Mouse (Mus musculus) stomach, embryonic 14.5 days (tissue): ENCODE data around the gene H2afv. TPM values are rescaled to one million over a fixed set of nuclear protein-coding genes. Genes with fewer than 3 reads are reported as not detected.

Experiments used
- ATAC-seq: fragments of 200-750 bp; cut with Nextera tagmentation; 2 replicates; pipeline ENCODE4 v1.8.0; 2017; ENCODE audit warnings: low read depth, moderate TSS enrichment; ENCODE audit not compliant: insufficient number of reproducible peaks, insufficient read depth, low FRiP score
- H3K27ac ChIP-seq: fragments of 300-500 bp; sonication (generic); 2 replicates; pipeline ENCODE4 v1.5.1; 2014; ENCODE audit warnings: mild to moderate bottlenecking, low read length, moderate library complexity, mixed read lengths
- H3K27me3 ChIP-seq: fragments of 300-500 bp; sonication (generic); 2 replicates; pipeline ENCODE4 v1.6.1; 2014; ENCODE audit warnings: low read length, control low read depth, mixed read lengths; ENCODE audit not compliant: control insufficient read depth, insufficient read depth
- H3K36me3 ChIP-seq: fragments of 300-500 bp; sonication (generic); 2 replicates; pipeline ENCODE4 v1.6.1; 2014; ENCODE audit warnings: mild to moderate bottlenecking, control low read depth, low read length, moderate library complexity, mixed read lengths; ENCODE audit not compliant: control insufficient read depth, insufficient read depth
- H3K4me1 ChIP-seq: fragments of 300-500 bp; sonication (generic); 2 replicates; pipeline ENCODE4 v1.6.1; 2014; ENCODE audit warnings: low read length, control low read depth, mixed read lengths; ENCODE audit not compliant: control insufficient read depth, insufficient read depth
- H3K4me2 ChIP-seq: fragments of 300-500 bp; sonication (generic); replicated peaks from 2 replicates; pipeline ENCODE4 v1.6.1; 2014; ENCODE audit warnings: low read depth, low read length, control low read depth
- H3K4me3 ChIP-seq: fragments of 300-500 bp; sonication (generic); 2 replicates; pipeline ENCODE4 v1.5.1; 2014; ENCODE audit warnings: low read depth, low read length, control low read depth
- H3K9ac ChIP-seq: fragments of 300-500 bp; sonication (generic); replicated peaks from 2 replicates; pipeline ENCODE4 v1.6.1; 2014; ENCODE audit warnings: low read depth, mild to moderate bottlenecking, control low read depth, low read length, moderate library complexity, mixed read lengths
- H3K9me3 ChIP-seq: fragments of 300-500 bp; sonication (generic); 2 replicates; pipeline ENCODE4 v1.6.1; 2016; ENCODE audit warnings: low read depth, low read length, control low read depth; ENCODE audit not compliant: control insufficient read depth
- WGBS: fragments of 180-500 bp; shearing (Covaris S2); extraction: QIAGEN DNeasy Blood & Tissue Kit; methylation state at CpG from one replicate; pipeline ENCODE4 v1.1.7; 2014; 5-methylcytosine and 5-hydroxymethylcytosine counted together
- polyA plus RNA-seq: library from polyadenylated mRNA; unstranded; fragments of >200 nt; fragmentation: Nextera tagmentation; extraction: Ambion mirVana; gene quantifications from 2 replicates; pipeline ENCODE4 v1.2.1, GENCODE M21; 2014

H2afv gene
- polyA plus RNA-seq, 1 experiment from 2014 or later: 623 TPM

DNA sequence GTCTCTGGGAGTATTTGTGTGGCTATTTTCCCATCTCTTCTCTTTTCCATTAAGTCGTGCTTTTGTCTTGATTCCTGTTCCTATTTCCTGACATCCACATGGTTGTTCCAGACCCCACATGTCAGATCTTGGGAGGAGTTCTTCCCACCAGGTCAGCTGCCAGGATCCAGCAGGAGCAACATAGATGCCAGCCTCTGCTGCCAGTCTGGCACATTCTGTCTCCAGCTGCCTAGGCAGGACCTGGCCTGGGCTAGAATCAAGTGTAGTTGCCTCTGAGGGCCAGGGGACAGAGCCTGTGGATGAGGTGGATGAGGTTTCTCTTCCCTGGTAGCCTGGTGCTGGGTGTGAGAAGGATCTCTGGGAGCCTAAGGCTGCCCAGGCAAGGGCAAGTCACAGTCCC lies 50.4 kb downstream of the H2afv start:
- no peak overlapping the region for H3K4me3 ChIP-seq
- ATAC-seq: no peak
- peaks cover 42% of the 10 kb centered on the region for H3K36me3 ChIP-seq
- no peak overlapping the region for H3K4me2 ChIP-seq
- no peaks in the 10 kb centered on the region for H3K27me3 ChIP-seq
- H3K9me3 ChIP-seq: no peaks in the 10 kb centered on the region
- WGBS: 76% methylated on average over 1 of the region's 1 CpGs
- no peak overlapping the region for H3K27ac ChIP-seq
- H3K4me1 ChIP-seq: peaks cover 11% of the 10 kb centered on the region
- no peak overlapping the region for H3K9ac ChIP-seq

DNA sequence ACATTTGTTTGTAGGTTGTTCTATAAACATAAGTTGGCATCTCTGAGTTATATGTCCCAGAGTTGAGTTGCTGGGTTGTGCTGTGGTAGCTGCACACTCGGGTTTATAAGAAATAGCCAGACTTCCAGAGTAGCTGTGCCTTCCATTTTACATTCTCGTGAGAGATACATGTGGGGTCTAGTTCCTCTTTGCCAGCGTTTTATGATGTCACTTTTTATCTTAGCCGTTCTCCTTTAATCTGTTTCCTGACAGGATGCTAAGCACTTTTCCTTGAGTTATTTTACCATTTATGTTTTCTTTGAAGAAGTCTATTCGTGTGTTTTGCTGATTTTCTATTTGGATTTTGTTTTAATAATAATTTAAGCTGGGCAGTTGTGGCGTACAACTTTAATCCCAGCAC lies 51.4 kb downstream of the H2afv start:
- Histone ChIP-seq H3K27ac (no peak overlapping the region), H3K9ac (no peak overlapping the region), H3K4me1 (peaks cover 11% of the 10 kb centered on the region), H3K27me3 (no peaks in the 10 kb centered on the region), H3K4me3 (no peak overlapping the region), H3K9me3 (no peaks in the 10 kb centered on the region), H3K36me3 (peaks cover 33% of the 10 kb centered on the region), H3K4me2 (no peak overlapping the region)
- 81% methylated on average over 6 of the region's 6 CpGs for WGBS
- ATAC-seq: no peak

DNA sequence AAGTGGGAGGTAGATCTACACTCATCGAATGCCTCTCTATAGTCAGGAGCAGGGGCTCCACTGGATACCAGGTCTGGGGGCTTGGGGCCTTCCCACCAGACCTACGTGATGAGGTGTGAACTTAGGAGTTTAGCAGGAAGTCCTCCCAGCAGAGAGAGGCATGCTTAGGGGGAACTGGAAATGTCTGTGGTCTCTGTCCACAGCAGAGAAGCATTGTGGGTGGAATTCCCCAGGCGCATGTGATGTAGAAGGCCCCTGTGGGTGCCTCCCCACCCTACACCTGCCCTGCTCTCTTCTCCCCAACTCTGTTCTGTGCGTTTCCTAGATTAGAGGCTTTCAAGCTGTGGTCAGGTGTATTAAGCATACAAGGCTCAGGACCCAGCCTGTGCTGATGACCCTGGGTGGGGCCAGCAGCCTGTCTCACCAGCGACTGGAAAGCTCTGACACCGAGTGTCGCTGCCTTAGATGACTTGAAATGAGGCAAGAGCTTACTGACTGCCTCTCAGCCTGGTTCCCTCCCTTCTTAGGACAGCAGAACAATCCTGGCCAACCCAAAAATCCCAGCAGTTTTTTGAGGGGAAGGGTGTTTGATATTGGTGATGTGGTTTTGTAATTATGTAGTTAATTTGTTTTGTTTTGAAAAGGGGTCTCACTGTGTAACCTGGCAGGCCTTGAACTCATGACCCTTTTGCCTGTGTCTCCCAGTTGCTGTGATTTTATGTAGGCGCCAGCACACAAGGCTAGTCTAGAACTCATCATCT lies 52.5 kb downstream of the H2afv start:
- Histone ChIP-seq H3K27me3 (no peaks in the 10 kb centered on the region), H3K27ac (no peak overlapping the region), H3K4me1 (peaks cover 11% of the 10 kb centered on the region), H3K9ac (no peak overlapping the region), H3K36me3 (peaks cover 22% of the 10 kb centered on the region), H3K4me3 (no peak overlapping the region), H3K9me3 (no peaks in the 10 kb centered on the region), H3K4me2 (no peak overlapping the region)
- ATAC-seq: no peak
- 78% methylated on average over 8 of the region's 8 CpGs for WGBS

DNA sequence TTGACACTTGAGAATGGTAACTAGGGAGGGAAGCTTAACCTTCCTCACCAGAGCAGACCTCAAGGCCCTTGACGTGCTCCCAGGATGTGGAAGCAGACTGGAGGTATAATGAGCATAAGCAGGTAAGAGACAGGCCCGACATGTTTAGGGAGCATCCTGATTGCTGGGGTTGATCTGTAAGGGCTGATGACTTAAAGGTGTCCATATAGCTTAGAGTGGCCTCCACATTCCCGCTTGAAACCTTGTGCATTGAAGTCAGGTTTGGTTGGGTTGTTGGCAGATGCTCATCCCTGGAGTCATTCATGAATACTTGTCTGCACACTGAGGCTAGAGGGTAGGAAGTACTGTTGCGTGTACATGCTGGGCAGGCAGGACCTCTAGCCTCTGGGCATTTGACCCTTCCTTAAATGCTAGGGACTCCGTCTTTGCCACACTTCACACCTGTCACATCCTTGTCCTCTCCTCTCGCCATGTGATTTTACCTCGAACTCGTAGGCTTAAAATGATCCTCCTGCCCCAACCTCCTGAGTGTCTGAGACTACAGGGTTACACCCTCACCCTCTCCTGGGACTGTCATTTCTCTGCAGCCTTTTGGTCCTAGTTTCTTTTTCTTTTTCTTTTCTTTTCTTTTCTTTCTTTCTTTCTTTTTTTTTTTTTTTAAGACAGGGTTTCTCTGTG lies 53.7 kb downstream of the H2afv start:
- ATAC-seq: no peak
- Histone ChIP-seq H3K4me3 (peak overlapping the region; percentile 85), H3K27me3 (no peaks in the 10 kb centered on the region), H3K4me2 (peak overlapping the region; percentile 51), H3K36me3 (peaks cover 15% of the 10 kb centered on the region), H3K4me1 (peaks cover 11% of the 10 kb centered on the region), H3K9ac (peak overlapping the region; percentile 84), H3K9me3 (no peaks in the 10 kb centered on the region), H3K27ac (no peak overlapping the region)
- WGBS: 84% methylated on average over 8 of the region's 8 CpGs

DNA sequence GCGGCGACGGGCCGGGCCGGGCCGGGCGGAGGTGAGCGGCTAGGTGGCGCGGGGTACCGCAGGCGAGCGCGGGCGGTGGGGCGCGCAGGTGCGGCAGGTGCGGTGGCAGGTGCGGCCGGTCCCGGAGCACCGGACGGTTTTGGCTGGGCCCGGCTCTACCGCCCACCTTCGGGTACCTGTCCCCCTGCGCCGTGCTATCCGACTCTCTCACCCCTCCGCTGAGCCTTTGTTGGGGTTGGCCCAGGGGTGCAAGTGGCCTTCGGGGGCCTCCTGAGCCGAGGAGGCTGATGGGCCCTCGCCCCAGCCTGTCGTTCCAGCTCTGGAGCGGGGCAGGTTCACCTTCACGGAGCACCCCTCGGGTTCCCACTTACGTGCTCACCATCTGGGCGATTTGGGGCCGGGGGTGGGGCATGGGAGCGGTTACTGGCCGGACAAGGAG lies 54.7 kb downstream of the H2afv start:
- H3K4me1 ChIP-seq: peaks cover 11% of the 10 kb centered on the region
- ATAC-seq: peak; percentile 3; the same call in 1 of the 2 replicates
- 0% methylated on average over 24 of the region's 43 CpGs for WGBS
- H3K36me3 ChIP-seq: peaks cover 7% of the 10 kb centered on the region; the same call in 1 of the 2 replicates
- H3K27ac ChIP-seq: no peak overlapping the region
- peak overlapping the region; percentile 51 for H3K4me2 ChIP-seq
- peak overlapping the region; percentile 85 for H3K4me3 ChIP-seq
- no peaks in the 10 kb centered on the region for H3K9me3 ChIP-seq
- peak overlapping the region; percentile 84 for H3K9ac ChIP-seq
- no peaks in the 10 kb centered on the region for H3K27me3 ChIP-seq

DNA sequence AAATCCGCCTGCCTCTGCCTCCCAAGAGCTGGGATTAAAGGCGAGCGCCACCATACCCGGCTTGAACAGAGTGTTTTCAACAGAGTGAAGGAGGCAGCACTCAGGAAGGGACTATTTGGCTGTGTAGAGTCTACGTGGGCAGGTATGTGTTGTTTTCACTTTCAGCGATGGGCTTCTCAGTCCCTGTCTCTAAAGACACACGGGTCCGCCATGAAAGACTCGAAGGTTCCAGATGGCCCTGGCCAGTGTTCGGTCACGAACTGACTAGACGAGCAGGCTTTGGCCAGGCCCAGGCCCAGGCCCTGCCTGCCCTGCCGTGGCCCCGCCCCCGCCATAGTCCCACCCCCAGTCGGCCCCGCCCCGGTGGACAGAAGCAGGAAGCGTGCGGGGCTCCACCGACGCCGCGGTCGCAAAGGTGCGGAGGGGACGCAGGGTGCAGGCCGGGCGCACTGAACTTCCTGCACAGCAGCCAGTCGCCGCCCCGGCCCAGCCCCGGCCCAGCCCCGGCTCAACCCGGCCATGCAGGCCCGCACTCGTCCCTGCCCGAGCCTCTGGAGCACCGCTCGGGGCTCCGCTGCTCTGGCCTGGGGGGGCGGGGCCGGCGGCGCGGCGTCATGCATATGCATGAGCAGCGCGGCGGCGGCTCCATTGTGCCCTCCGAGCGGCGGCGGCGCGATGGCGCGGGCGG lies 55.4 kb downstream of the H2afv start, which contains the start of gene Zmiz2:
Gene Zmiz2 (plus strand): TSS at position 349 of the 688 bp plus-strand sequence.
- 7% methylated on average over 55 of the region's 60 CpGs for WGBS

DNA sequence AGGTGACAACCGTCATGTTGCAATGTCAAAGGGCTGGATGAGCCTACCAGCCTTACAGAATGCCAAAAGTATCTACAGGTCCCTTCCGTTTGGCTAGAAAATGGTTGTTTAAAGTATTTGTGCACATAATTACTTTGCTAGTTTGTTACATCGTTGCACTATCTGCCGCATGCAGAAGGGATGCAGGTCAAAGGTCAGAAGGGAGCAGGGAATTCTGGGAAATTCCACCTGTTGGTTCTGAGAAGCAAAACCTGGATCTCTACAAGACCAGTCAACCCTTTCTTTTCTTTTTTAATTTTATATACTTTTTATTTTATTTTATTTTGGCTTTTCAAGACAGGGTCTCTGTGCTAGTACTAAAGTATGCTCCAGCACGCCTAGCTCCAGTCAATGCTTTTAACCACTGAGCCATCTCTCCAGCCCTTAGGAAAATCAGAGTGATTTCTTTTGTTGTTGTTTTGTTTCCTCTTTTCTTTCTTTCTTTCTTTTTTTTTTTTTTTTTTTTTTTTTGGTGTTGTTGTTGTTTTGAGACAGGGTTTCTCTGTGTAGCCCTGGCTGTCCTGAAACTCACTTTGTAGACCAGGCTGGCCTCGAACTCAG lies 56.0 kb downstream of the H2afv start:
- Histone ChIP-seq H3K36me3 (peaks cover 7% of the 10 kb centered on the region; the same call in 1 of the 2 replicates), H3K4me2 (no peak overlapping the region), H3K4me1 (peaks cover 11% of the 10 kb centered on the region), H3K27me3 (no peaks in the 10 kb centered on the region), H3K9ac (0 out of 2 replicates have a peak overlapping the region, but pooled peaks have one; percentile 10), H3K9me3 (no peaks in the 10 kb centered on the region), H3K4me3 (peak overlapping the region; percentile 85), H3K27ac (peak overlapping the region; percentile 95; the same call in 1 of the 2 replicates)
- no peak for ATAC-seq
- 91% methylated on average over 6 of the region's 6 CpGs for WGBS

More for the DNA sequence above, 55.4 kb downstream of the H2afv start, which contains the start of gene Zmiz2:
- Histone ChIP-seq H3K27me3 (no peaks in the 10 kb centered on the region), H3K36me3 (peaks cover 7% of the 10 kb centered on the region; the same call in 1 of the 2 replicates), H3K4me3 (peak within 1 kb of the TSS; percentile 85), H3K4me2 (peak within 1 kb of the TSS; percentile 51), H3K9ac (peak within 1 kb of the TSS; percentile 84), H3K9me3 (no peaks in the 10 kb centered on the region), H3K4me1 (peaks cover 11% of the 10 kb centered on the region), H3K27ac (peak within 1 kb of the TSS; percentile 95)
- ATAC-seq: peak; percentile 99

DNA sequence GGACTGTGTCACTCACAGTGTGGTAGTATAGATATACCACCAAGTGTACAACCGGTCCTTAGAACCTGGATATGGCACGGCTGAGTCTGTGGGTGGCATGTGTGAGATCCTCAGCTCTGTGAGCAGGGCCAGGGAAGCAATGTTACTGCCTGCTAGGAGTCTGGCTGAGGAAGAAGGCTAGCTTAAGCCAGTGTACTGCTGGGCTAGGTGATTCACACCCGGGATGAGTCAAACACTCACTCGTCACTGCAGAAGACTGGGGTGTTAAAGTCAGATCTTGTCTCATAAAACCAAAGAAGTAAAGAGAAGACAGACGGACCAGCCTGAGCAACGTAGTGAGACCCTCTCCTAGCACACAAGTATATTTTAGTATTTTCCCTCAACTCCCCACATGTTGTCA lies 63.3 kb downstream of the H2afv start:
- Histone ChIP-seq H3K9me3 (no peaks in the 10 kb centered on the region), H3K27me3 (no peaks in the 10 kb centered on the region), H3K4me1 (no peaks in the 10 kb centered on the region), H3K36me3 (no peaks in the 10 kb centered on the region), H3K4me3 (no peak overlapping the region), H3K9ac (no peak overlapping the region), H3K27ac (no peak overlapping the region), H3K4me2 (no peak overlapping the region)
- no peak for ATAC-seq
- WGBS: 84% methylated on average over 6 of the region's 6 CpGs
